Mouse (Mus musculus): ENCODE data around the gene Ube2m. TPM values are rescaled to one million over a fixed set of nuclear protein-coding genes. Genes with fewer than 3 reads are reported as not detected.
A peak's percentile ranks its signal among the peaks of the same experiment; 100 is the strongest.

Ube2m gene
- polyA plus RNA-seq, 1 experiment: 366 TPM

- no peaks in the 10 kb centered on the region for H3K9me3 ChIP-seq
- no peaks in the 10 kb centered on the region for H3K27me3 ChIP-seq (replicated peaks)
- TF ChIP-seq GATA1 (IDR thresholded peaks at IDR 0.05; ENCODE audit: borderline replicate concordance, low read length): no peak
- TF ChIP-seq FLI1 (IDR thresholded peaks at IDR 0.05; ENCODE audit: low read length): no peak
- peak overlapping the region; percentile 99 for H3K4me3 ChIP-seq (replicated peaks)
- H3K36me3 ChIP-seq (replicated peaks; ENCODE audit: low read length): peaks cover 26% of the 10 kb centered on the region
- peaks cover 40% of the 10 kb centered on the region for H3K4me1 ChIP-seq
Observed at GRCm38 (mm10) chr7:13022773-13023535, 15.1 kb downstream of the Ube2m start.

GRCm38 (mm10) chr7:13015217-13015616 is 22.9 kb downstream of the Ube2m start:
- no peaks in the 10 kb centered on the region for H3K36me3 ChIP-seq (replicated peaks; ENCODE audit: low read length)
- no peaks in the 10 kb centered on the region for H3K9me3 ChIP-seq
- H3K4me3 ChIP-seq (replicated peaks): no peak overlapping the region
- TF ChIP-seq GATA1 (IDR thresholded peaks at IDR 0.05; ENCODE audit: borderline replicate concordance, low read length) (no peak), FLI1 (IDR thresholded peaks at IDR 0.05; ENCODE audit: low read length) (no peak)
- H3K27me3 ChIP-seq (replicated peaks): no peaks in the 10 kb centered on the region
- H3K4me1 ChIP-seq: peaks cover 24% of the 10 kb centered on the region

GRCm38 (mm10) chr7:13014275-13014839 is 23.7 kb downstream of the Ube2m start:
- Histone ChIP-seq H3K4me1 (peaks cover 28% of the 10 kb centered on the region), H3K9me3 (no peaks in the 10 kb centered on the region), H3K4me3 (replicated peaks) (no peak overlapping the region), H3K36me3 (replicated peaks; ENCODE audit: low read length) (no peaks in the 10 kb centered on the region), H3K27me3 (replicated peaks) (no peaks in the 10 kb centered on the region)
- TF ChIP-seq GATA1 (IDR thresholded peaks at IDR 0.05; ENCODE audit: borderline replicate concordance, low read length): no peak
- TF ChIP-seq FLI1 (IDR thresholded peaks at IDR 0.05; ENCODE audit: low read length): no peak

GRCm38 (mm10) chr7:13013671-13014070 is 24.4 kb downstream of the Ube2m start:
- TF ChIP-seq FLI1 (IDR thresholded peaks at IDR 0.05; ENCODE audit: low read length) (no peak), GATA1 (IDR thresholded peaks at IDR 0.05; ENCODE audit: borderline replicate concordance, low read length) (no peak)
- Histone ChIP-seq H3K4me1 (peaks cover 35% of the 10 kb centered on the region), H3K27me3 (replicated peaks) (no peaks in the 10 kb centered on the region), H3K36me3 (replicated peaks; ENCODE audit: low read length) (no peaks in the 10 kb centered on the region), H3K9me3 (no peaks in the 10 kb centered on the region), H3K4me3 (replicated peaks) (no peak overlapping the region)

GRCm38 (mm10) chr7:13010005-13010908 is 27.8 kb downstream of the Ube2m start, which contains the start of gene Zbtb45:
Gene Zbtb45, minus strand, starts transcription at chr7:13010034.
- TF ChIP-seq GATA1 (IDR thresholded peaks at IDR 0.05; ENCODE audit: borderline replicate concordance, low read length) (no peak), FLI1 (IDR thresholded peaks at IDR 0.05; ENCODE audit: low read length) (no peak)
- H3K27me3 ChIP-seq (replicated peaks): no peaks in the 10 kb centered on the region
- no peaks in the 10 kb centered on the region for H3K9me3 ChIP-seq
- peaks cover 31% of the 10 kb centered on the region for H3K36me3 ChIP-seq (replicated peaks; ENCODE audit: low read length)
- H3K4me1 ChIP-seq: peaks cover 51% of the 10 kb centered on the region
- H3K4me3 ChIP-seq (replicated peaks): peak within 1 kb of the TSS; percentile 91

- H3K4me3 ChIP-seq (replicated peaks): peak overlapping the region; percentile 91
- peaks cover 50% of the 10 kb centered on the region for H3K4me1 ChIP-seq
- H3K36me3 ChIP-seq (replicated peaks; ENCODE audit: low read length): peaks cover 38% of the 10 kb centered on the region
- no peaks in the 10 kb centered on the region for H3K9me3 ChIP-seq
- no peaks in the 10 kb centered on the region for H3K27me3 ChIP-seq (replicated peaks)
- TF ChIP-seq FLI1 (IDR thresholded peaks at IDR 0.05; ENCODE audit: low read length) (peak; percentile 97; the same call in 1 of the 2 replicates), GATA1 (IDR thresholded peaks at IDR 0.05; ENCODE audit: borderline replicate concordance, low read length) (no peak)
Observed at GRCm38 (mm10) chr7:13009143-13010004, 28.7 kb downstream of the Ube2m start.

GRCm38 (mm10) chr7:13007341-13008092 is 30.6 kb downstream of the Ube2m start:
- Histone ChIP-seq H3K4me3 (replicated peaks) (no peak overlapping the region), H3K4me1 (peaks cover 42% of the 10 kb centered on the region), H3K36me3 (replicated peaks; ENCODE audit: low read length) (peaks cover 44% of the 10 kb centered on the region), H3K27me3 (replicated peaks) (no peaks in the 10 kb centered on the region), H3K9me3 (no peaks in the 10 kb centered on the region)
- TF ChIP-seq GATA1 (IDR thresholded peaks at IDR 0.05; ENCODE audit: borderline replicate concordance, low read length) (no peak), FLI1 (IDR thresholded peaks at IDR 0.05; ENCODE audit: low read length) (no peak)

GRCm38 (mm10) chr7:13006531-13006930 is 31.5 kb downstream of the Ube2m start:
- Histone ChIP-seq H3K4me1 (peaks cover 42% of the 10 kb centered on the region), H3K36me3 (replicated peaks; ENCODE audit: low read length) (peaks cover 44% of the 10 kb centered on the region), H3K27me3 (replicated peaks) (no peaks in the 10 kb centered on the region), H3K9me3 (no peaks in the 10 kb centered on the region), H3K4me3 (replicated peaks) (no peak overlapping the region)
- TF ChIP-seq GATA1 (IDR thresholded peaks at IDR 0.05; ENCODE audit: borderline replicate concordance, low read length) (no peak), FLI1 (IDR thresholded peaks at IDR 0.05; ENCODE audit: low read length) (no peak)

Data from megakaryocyte, embryonic 14.5 days (primary cell).